Mouse (Mus musculus): ENCODE results near the gene Lig1. TPM values are rescaled to one million over a fixed set of nuclear protein-coding genes. Genes with fewer than 3 reads are reported as not detected.

Lig1 gene
- polyA plus RNA-seq, 2 experiments = 75.9 to 88.2 TPM

- no peaks in the 10 kb centered on the region for H3K36me3 ChIP-seq (ENCODE audit: control insufficient read depth, insufficient read depth, low read length)
- no peak overlapping the region for H3K9ac ChIP-seq (ENCODE audit: low read depth, low read length, severe bottlenecking)
- DNase-seq (ENCODE audit: low spot score) = no peak
- H3K27ac ChIP-seq (replicated peaks; ENCODE audit: low read depth, low read length) = no peak overlapping the region
- 93% methylated on average over 2 of the region's 2 CpGs for WGBS
- H3K9me3 ChIP-seq (ENCODE audit: control insufficient read depth, low read length) = no peaks in the 10 kb centered on the region
- no peaks in the 10 kb centered on the region for H3K4me1 ChIP-seq (ENCODE audit: control insufficient read depth, insufficient read depth, low read length)
- no peak for ATAC-seq (ENCODE audit: low FRiP score, low read depth)
- no peak for TF ChIP-seq POLR2A (IDR thresholded peaks at IDR 0.05; ENCODE audit: borderline replicate concordance, extremely low read depth, insufficient read depth, insufficient read length)
- H3K4me2 ChIP-seq (replicated peaks; ENCODE audit: low read depth, low read length, severe bottlenecking) = no peak overlapping the region
- no peaks in the 10 kb centered on the region for H3K27me3 ChIP-seq (ENCODE audit: control insufficient read depth, insufficient read depth, low read length)
- H3K4me3 ChIP-seq (replicated peaks; ENCODE audit: low read length) = no peak overlapping the region
Observed at GRCm38 (mm10) chr7:13330575-13330974, 53.5 kb downstream of the Lig1 start.

DNA sequence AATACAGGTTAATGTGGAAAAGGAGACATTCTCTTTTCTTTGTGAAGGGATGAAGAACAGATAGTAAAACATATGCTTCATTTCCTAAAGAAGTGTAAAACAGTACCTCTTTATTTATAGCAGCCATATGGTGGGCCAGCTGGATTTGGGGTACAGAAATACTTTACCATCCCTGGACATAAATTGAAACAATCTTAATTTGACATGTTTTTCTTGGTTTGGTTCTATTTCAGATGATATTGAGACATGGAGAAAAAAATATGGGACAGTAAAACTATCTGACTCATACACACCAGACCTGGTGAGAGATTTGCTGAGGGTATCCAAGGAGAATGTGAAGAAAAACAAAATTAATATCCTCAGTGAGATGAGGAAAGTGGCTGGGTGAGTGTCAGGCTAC is 78.9 kb downstream of the Lig1 start:
- H3K36me3 ChIP-seq (ENCODE audit: control insufficient read depth, insufficient read depth, low read length) = peaks cover 3% of the 10 kb centered on the region; the same call in 1 of the 2 replicates
- H3K27ac ChIP-seq (replicated peaks; ENCODE audit: low read depth, low read length) = no peak overlapping the region
- H3K4me1 ChIP-seq (ENCODE audit: control insufficient read depth, insufficient read depth, low read length) = no peaks in the 10 kb centered on the region
- no peak for TF ChIP-seq POLR2A (IDR thresholded peaks at IDR 0.05; ENCODE audit: borderline replicate concordance, extremely low read depth, insufficient read depth, insufficient read length)
- no peaks in the 10 kb centered on the region for H3K27me3 ChIP-seq (ENCODE audit: control insufficient read depth, insufficient read depth, low read length)
- DNase-seq (ENCODE audit: low spot score) = no peak
- no peak overlapping the region for H3K9ac ChIP-seq (ENCODE audit: low read depth, low read length, severe bottlenecking)
- no peak for ATAC-seq (ENCODE audit: low FRiP score, low read depth)
- H3K4me2 ChIP-seq (replicated peaks; ENCODE audit: low read depth, low read length, severe bottlenecking) = no peak overlapping the region
- no peak overlapping the region for H3K4me3 ChIP-seq (replicated peaks; ENCODE audit: low read length)
- no peaks in the 10 kb centered on the region for H3K9me3 ChIP-seq (ENCODE audit: control insufficient read depth, low read length)

Other genes starting within 250 kb of the Lig1 start
- 97.3 and 151 TPM in 2 replicates for gene Chmp2a, start 242.5 kb upstream of the Lig1 start, polyA plus RNA-seq (2012; rRNA removed)
- 164 TPM in 2 replicates for gene Chmp2a, start 242.5 kb upstream of the Lig1 start, polyA plus RNA-seq (2014; fragmentation: Nextera tagmentation; extraction: Ambion mirVana)
- 294 and 308 TPM in 2 replicates for gene Ube2m, start 239.0 kb upstream of the Lig1 start, polyA plus RNA-seq (2012; rRNA removed)
- gene Ube2m, start 239.0 kb upstream of the Lig1 start, polyA plus RNA-seq (2014; fragmentation: Nextera tagmentation; extraction: Ambion mirVana) = 159 and 165 TPM in 2 replicates
- 5.3 and 7.1 TPM in 2 replicates for gene Mzf1, start 222.5 kb upstream of the Lig1 start, polyA plus RNA-seq (2012; rRNA removed)
- gene Mzf1, start 222.5 kb upstream of the Lig1 start, polyA plus RNA-seq (2014; fragmentation: Nextera tagmentation; extraction: Ambion mirVana) = 1.9 and 2.5 TPM in 2 replicates
- gene Vmn1r85, start 182.1 kb upstream of the Lig1 start, polyA plus RNA-seq (2012; rRNA removed) = 0.01 TPM in 1 of 2 replicates, not detected in the other
- gene Vmn1r85, start 182.1 kb upstream of the Lig1 start, polyA plus RNA-seq (2014; fragmentation: Nextera tagmentation; extraction: Ambion mirVana) = not detected in 2 replicates
- not detected in 2 replicates for gene Vmn1r86, start 157.4 kb upstream of the Lig1 start, polyA plus RNA-seq (2012; rRNA removed)
- gene Vmn1r86, start 157.4 kb upstream of the Lig1 start, polyA plus RNA-seq (2014; fragmentation: Nextera tagmentation; extraction: Ambion mirVana) = not detected in 2 replicates
- gene Vmn1r87, start 137.1 kb upstream of the Lig1 start, polyA plus RNA-seq (2012; rRNA removed) = not detected in 2 replicates
- not detected in 2 replicates for gene Vmn1r87, start 137.1 kb upstream of the Lig1 start, polyA plus RNA-seq (2014; fragmentation: Nextera tagmentation; extraction: Ambion mirVana)
- 0.01 TPM in 1 of 2 replicates, not detected in the other for gene Vmn1r88, start 117.7 kb upstream of the Lig1 start, polyA plus RNA-seq (2012; rRNA removed)
- not detected in 2 replicates for gene Vmn1r88, start 117.7 kb upstream of the Lig1 start, polyA plus RNA-seq (2014; fragmentation: Nextera tagmentation; extraction: Ambion mirVana)
- gene Vmn1r89, start 64.3 kb upstream of the Lig1 start, polyA plus RNA-seq (2012; rRNA removed) = not detected in 2 replicates
- gene Vmn1r89, start 64.3 kb upstream of the Lig1 start, polyA plus RNA-seq (2014; fragmentation: Nextera tagmentation; extraction: Ambion mirVana) = not detected in 2 replicates
- gene Zswim9, start 1.4 kb downstream of the Lig1 start, polyA plus RNA-seq (2012; rRNA removed) = 9.7 and 14.9 TPM in 2 replicates
- 6.9 and 7.2 TPM in 2 replicates for gene Zswim9, start 1.4 kb downstream of the Lig1 start, polyA plus RNA-seq (2014; fragmentation: Nextera tagmentation; extraction: Ambion mirVana)
- gene Pla2g4c, start 47.4 kb downstream of the Lig1 start, polyA plus RNA-seq (2012; rRNA removed) = 1.9 and 2.4 TPM in 2 replicates
- gene Pla2g4c, start 47.4 kb downstream of the Lig1 start, polyA plus RNA-seq (2014; fragmentation: Nextera tagmentation; extraction: Ambion mirVana) = 0.73 and 1.0 TPM in 2 replicates
- gene Cabp5, start 120.8 kb downstream of the Lig1 start, polyA plus RNA-seq (2012; rRNA removed) = 0.11 and 0.14 TPM in 2 replicates
- not detected in 2 replicates for gene Cabp5, start 120.8 kb downstream of the Lig1 start, polyA plus RNA-seq (2014; fragmentation: Nextera tagmentation; extraction: Ambion mirVana)
- gene Bsph1, start 173.6 kb downstream of the Lig1 start, polyA plus RNA-seq (2012; rRNA removed) = not detected in 2 replicates
- gene Bsph1, start 173.6 kb downstream of the Lig1 start, polyA plus RNA-seq (2014; fragmentation: Nextera tagmentation; extraction: Ambion mirVana) = not detected in 2 replicates